Mouse (Mus musculus): ENCODE results near the gene Aicda. TPM values are rescaled to one million over a fixed set of nuclear protein-coding genes. Genes with fewer than 3 reads are reported as not detected.

Gene Aicda
- total and polyA plus RNA-seq, 3 experiments: 5.4 to 41.1 (median 33.3) TPM

- Histone ChIP-seq H3K36me3 (replicated peaks in 1 of 2; ENCODE audit: control insufficient read depth in 1 of 2, insufficient read depth in 1 of 2, low read length in 1 of 2) (peaks cover 0 to 57% of the 10 kb centered on the region in 2 experiments), H3K9me3 (replicated peaks; ENCODE audit: low read length) (peaks cover 2% of the 10 kb centered on the region), H3K27ac (ENCODE audit: insufficient read depth, low read depth) (no peak overlapping the region), H3K9ac (ENCODE audit: insufficient read depth, low read depth) (no peak overlapping the region), H3K79me2 (replicated peaks; ENCODE audit: control insufficient read depth, extremely low read depth, insufficient read depth, poor library complexity, severe bottlenecking) (no peaks in the 10 kb centered on the region), H3K27me3 (replicated peaks) (no peaks in the 10 kb centered on the region), H3K4me1 (ENCODE audit: control insufficient read depth in 1 of 2, insufficient read depth in 2 of 2) (peaks cover 3 to 43% of the 10 kb centered on the region in 2 experiments), H3K4me3 (replicated peaks in 1 of 3; ENCODE audit: low read depth in 2 of 3, low read length in 2 of 3, poor library complexity in 1 of 3) (no peak overlapping the region), H3K4me2 (ENCODE audit: insufficient read depth, low read depth, poor library complexity, severe bottlenecking) (0 out of 2 replicates have a peak overlapping the region, but pooled peaks have one; percentile 32)
- in situ Hi-C loops (cut with MboI; ENCODE audit: low pct_ligation_motif_present, low pct_unique_long_range_greater_than_20kb, low sequenced_read_pairs) (loop anchor here (5.0 kb wide), 2 partner anchors 38 to 63 kb away; partner anchors contain the start of gene Rimklb), dilution Hi-C loops (cut with MboI; ENCODE audit: extremely low pct_ligation_motif_present, extremely low pct_unique_long_range_greater_than_20kb, low sequenced_read_pairs) (no loop called here)
- DNase-seq (ENCODE audit: extremely low read depth): peak; percentile 86
- TF ChIP-seq ZC3H11A (IDR thresholded peaks at IDR 0.05; ENCODE audit: low read depth, low read length) (peak; percentile 49; the same call in 1 of the 2 replicates), CTCF (conservative IDR thresholded peaks at IDR 0.05 in 1 of 2, IDR thresholded peaks at IDR 0.05 in 1 of 2; ENCODE audit: low read depth in 2 of 2, low read length in 2 of 2) (peak; percentile 74 to 94), SMC3 (IDR thresholded peaks at IDR 0.05; ENCODE audit: low read depth, low read length) (peak; percentile 92), TCF12 (IDR thresholded peaks at IDR 0.05; ENCODE audit: low read depth, low read length) (no peak), TBP (conservative IDR thresholded peaks at IDR 0.05; ENCODE audit: low read depth, low read length) (no peak), RAD21 (IDR thresholded peaks at IDR 0.05; ENCODE audit: low read depth, low read length) (peak; percentile 88), MAX (IDR thresholded peaks at IDR 0.05; ENCODE audit: low read length) (peak; percentile 47; the same call in 1 of the 2 replicates), MYC (IDR thresholded peaks at IDR 0.05; ENCODE audit: low read depth, low read length) (peak; percentile 81; the same call in 1 of the 2 replicates), EP300 (IDR thresholded peaks at IDR 0.05; ENCODE audit: low read length) (no peak), UBTF (IDR thresholded peaks at IDR 0.05; ENCODE audit: low read depth, low read length) (0 out of 2 replicates have a peak, but pooled peaks have one; percentile 27), ELF1 (IDR thresholded peaks at IDR 0.05; ENCODE audit: low read depth, low read length) (peak; percentile 94), MEF2A (IDR thresholded peaks at IDR 0.05; ENCODE audit: borderline replicate concordance, low read depth, low read length) (no peak)
These were observed 6.8 kb downstream of the Aicda start for GRCm38 (mm10) chr6:122560427-122560826.

DNA sequence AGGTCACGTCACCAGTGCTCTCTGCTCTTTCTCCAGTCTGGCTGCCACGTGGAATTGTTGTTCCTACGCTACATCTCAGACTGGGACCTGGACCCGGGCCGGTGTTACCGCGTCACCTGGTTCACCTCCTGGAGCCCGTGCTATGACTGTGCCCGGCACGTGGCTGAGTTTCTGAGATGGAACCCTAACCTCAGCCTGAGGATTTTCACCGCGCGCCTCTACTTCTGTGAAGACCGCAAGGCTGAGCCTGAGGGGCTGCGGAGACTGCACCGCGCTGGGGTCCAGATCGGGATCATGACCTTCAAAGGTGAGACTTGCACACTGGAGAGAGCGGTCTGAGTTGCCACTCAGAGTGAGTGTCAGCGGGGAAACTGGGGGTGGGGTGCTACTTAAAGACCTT, 7.4 kb downstream of the Aicda start:
- no peak overlapping the region for H3K4me2 ChIP-seq (ENCODE audit: insufficient read depth, low read depth, poor library complexity, severe bottlenecking)
- in situ Hi-C loops (cut with MboI; ENCODE audit: low pct_ligation_motif_present, low pct_unique_long_range_greater_than_20kb, low sequenced_read_pairs): loop anchor here (5.0 kb wide), 2 partner anchors 39 to 64 kb away; partner anchors contain the start of gene Rimklb

More for the DNA sequence above, 7.4 kb downstream of the Aicda start:
- Histone ChIP-seq H3K4me3 (replicated peaks in 1 of 3; ENCODE audit: low read depth in 2 of 3, low read length in 2 of 3, poor library complexity in 1 of 3) (no peak overlapping the region), H3K4me1 (ENCODE audit: control insufficient read depth in 1 of 2, insufficient read depth in 2 of 2) (peaks cover 3 to 37% of the 10 kb centered on the region in 2 experiments; a peak in 3 of 4 replicates), H3K27me3 (replicated peaks) (no peaks in the 10 kb centered on the region), H3K9ac (ENCODE audit: insufficient read depth, low read depth) (no peak overlapping the region), H3K27ac (ENCODE audit: insufficient read depth, low read depth) (no peak overlapping the region), H3K79me2 (replicated peaks; ENCODE audit: control insufficient read depth, extremely low read depth, insufficient read depth, poor library complexity, severe bottlenecking) (no peaks in the 10 kb centered on the region), H3K36me3 (replicated peaks in 1 of 2; ENCODE audit: control insufficient read depth in 1 of 2, insufficient read depth in 1 of 2, low read length in 1 of 2) (peaks cover 0 to 57% of the 10 kb centered on the region in 2 experiments), H3K9me3 (replicated peaks; ENCODE audit: low read length) (peaks cover 2% of the 10 kb centered on the region)
- dilution Hi-C loops (cut with MboI; ENCODE audit: extremely low pct_ligation_motif_present, extremely low pct_unique_long_range_greater_than_20kb, low sequenced_read_pairs): no loop called here
- DNase-seq (ENCODE audit: extremely low read depth): no peak
- TF ChIP-seq RAD21 (IDR thresholded peaks at IDR 0.05; ENCODE audit: low read depth, low read length) (no peak), GABPA (IDR thresholded peaks at IDR 0.05; ENCODE audit: insufficient replicate concordance, low read depth, low read length) (no peak), JUND (conservative IDR thresholded peaks at IDR 0.05; ENCODE audit: low read depth, low read length) (no peak), SMC3 (IDR thresholded peaks at IDR 0.05; ENCODE audit: low read depth, low read length) (no peak), ZKSCAN1 (IDR thresholded peaks at IDR 0.05; ENCODE audit: borderline replicate concordance, low read depth, low read length) (no peak), ZC3H11A (IDR thresholded peaks at IDR 0.05; ENCODE audit: low read depth, low read length) (no peak)

Measured in CH12.LX (cell line).